Mouse (Mus musculus) neural tube, embryonic 12.5 days (tissue): ENCODE results near the gene Cxcr2. TPM values are rescaled to one million over a fixed set of nuclear protein-coding genes. Genes with fewer than 3 reads are reported as not detected.

Source experiments
- ATAC-seq: fragments of 200-750 bp; cut with Nextera tagmentation; 2 replicates; pipeline ENCODE4 v1.8.0; 2017; ENCODE audit warnings: low read depth, mild to moderate bottlenecking, moderate TSS enrichment, moderate library complexity; ENCODE audit not compliant: low FRiP score
- H3K27ac ChIP-seq: fragments of 300-500 bp; sonication (generic); 2 replicates; pipeline ENCODE4 v1.5.1; 2016
- H3K27me3 ChIP-seq: fragments of 300-500 bp; sonication (generic); replicated peaks from 2 replicates; pipeline ENCODE4 v1.6.1; 2016; ENCODE audit warnings: mild to moderate bottlenecking
- H3K36me3 ChIP-seq: fragments of 300-500 bp; sonication (generic); 2 replicates; pipeline ENCODE4 v1.6.1; 2016; ENCODE audit warnings: mild to moderate bottlenecking
- H3K4me1 ChIP-seq: fragments of 300-500 bp; sonication (generic); 2 replicates; pipeline ENCODE4 v1.6.1; 2016
- H3K4me2 ChIP-seq: fragments of 300-500 bp; sonication (generic); replicated peaks from 2 replicates; pipeline ENCODE4 v1.6.1; 2016; ENCODE audit warnings: mild to moderate bottlenecking
- H3K4me3 ChIP-seq: fragments of 300-500 bp; sonication (generic); 2 replicates; pipeline ENCODE4 v1.5.1; 2016
- H3K9ac ChIP-seq: fragments of 300-500 bp; sonication (generic); 2 replicates; pipeline ENCODE4 v1.6.1; 2016; ENCODE audit warnings: mild to moderate bottlenecking
- H3K9me3 ChIP-seq: fragments of 300-500 bp; sonication (generic); 2 replicates; pipeline ENCODE4 v1.6.1; 2016; ENCODE audit warnings: mild to moderate bottlenecking
- WGBS: fragments of 180-500 bp; shearing (Covaris S2); methylation state at CpG from one replicate; pipeline ENCODE4 v1.1.7; 2016; 5-methylcytosine and 5-hydroxymethylcytosine counted together
- polyA plus RNA-seq: library from polyadenylated mRNA; unstranded; fragments of >200 nt; fragmentation: Nextera tagmentation; extraction: Ambion mirVana; gene quantifications from 2 replicates; pipeline ENCODE4 v1.2.1, GENCODE M21; 2016

The Cxcr2 gene
- polyA plus RNA-seq, 1 experiment from 2014 or later = 0.08 TPM

DNA sequence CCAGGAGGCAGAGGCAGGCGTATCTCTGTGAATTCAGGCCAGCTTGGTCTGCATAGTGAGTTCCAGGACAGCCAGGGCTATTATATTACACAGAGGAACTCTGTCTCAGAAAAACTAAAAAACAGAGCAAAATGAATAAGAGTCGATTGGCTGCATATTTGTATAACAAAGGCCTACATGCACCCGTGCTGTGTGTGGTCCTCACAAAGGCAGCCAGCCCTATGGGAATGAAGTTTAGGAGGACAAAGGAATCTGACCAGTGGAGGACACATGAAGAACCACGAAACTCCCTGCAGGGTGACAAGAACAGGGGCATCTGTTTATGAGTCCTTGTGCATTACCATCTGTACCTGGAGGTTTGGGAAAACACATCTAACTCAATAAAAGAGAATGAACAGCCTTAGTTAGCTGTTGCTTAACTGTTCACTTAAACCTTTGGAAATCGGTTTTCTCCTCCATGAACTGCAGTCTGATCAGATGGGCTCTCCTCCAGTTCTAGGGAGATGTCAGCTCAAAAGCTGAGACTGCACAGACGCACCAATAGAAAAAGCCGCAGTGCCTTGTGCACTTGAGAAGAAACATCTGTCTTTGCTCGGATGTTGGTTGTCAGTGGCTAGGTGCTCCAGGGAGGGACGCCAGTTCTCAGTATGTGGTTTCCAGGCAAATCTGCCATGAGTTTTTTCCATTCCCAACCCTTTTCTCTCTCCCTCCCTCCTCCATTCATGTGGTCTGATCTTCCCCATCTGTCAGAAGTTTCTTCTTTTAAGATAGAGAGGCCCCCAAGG is 26.0 kb downstream of the Cxcr2 start:
- Histone ChIP-seq H3K4me1 (no peaks in the 10 kb centered on the region), H3K36me3 (no peaks in the 10 kb centered on the region), H3K9ac (no peak overlapping the region), H3K9me3 (no peaks in the 10 kb centered on the region), H3K4me3 (no peak overlapping the region), H3K4me2 (no peak overlapping the region), H3K27me3 (no peaks in the 10 kb centered on the region), H3K27ac (no peak overlapping the region)
- no peak for ATAC-seq
- WGBS = 59% methylated on average over 9 of the region's 9 CpGs

DNA sequence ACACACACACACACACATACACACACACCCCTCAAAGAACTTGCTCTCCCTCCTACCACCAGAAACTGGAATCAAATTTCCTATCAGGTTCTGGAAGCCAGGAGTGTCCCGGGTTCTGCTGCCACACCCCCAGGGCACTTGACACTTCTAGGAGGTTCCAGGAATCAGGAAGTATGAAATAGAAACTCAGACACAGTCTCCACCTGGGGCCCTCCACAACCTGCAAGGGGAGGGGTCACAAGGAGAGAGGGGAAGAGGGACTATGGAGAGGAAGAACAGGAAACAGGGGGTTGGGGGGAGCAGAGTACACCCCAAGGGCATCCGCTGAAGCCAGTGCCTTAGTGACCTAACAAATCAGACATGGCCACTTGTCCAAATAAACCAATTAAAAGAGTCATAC is 27.7 kb downstream of the Cxcr2 start:
- Histone ChIP-seq H3K4me2 (no peak overlapping the region), H3K9me3 (no peaks in the 10 kb centered on the region), H3K27ac (no peak overlapping the region), H3K4me3 (no peak overlapping the region), H3K27me3 (no peaks in the 10 kb centered on the region), H3K36me3 (no peaks in the 10 kb centered on the region), H3K9ac (no peak overlapping the region), H3K4me1 (no peaks in the 10 kb centered on the region)
- WGBS = 74% methylated on average over 2 of the region's 2 CpGs
- no peak for ATAC-seq

DNA sequence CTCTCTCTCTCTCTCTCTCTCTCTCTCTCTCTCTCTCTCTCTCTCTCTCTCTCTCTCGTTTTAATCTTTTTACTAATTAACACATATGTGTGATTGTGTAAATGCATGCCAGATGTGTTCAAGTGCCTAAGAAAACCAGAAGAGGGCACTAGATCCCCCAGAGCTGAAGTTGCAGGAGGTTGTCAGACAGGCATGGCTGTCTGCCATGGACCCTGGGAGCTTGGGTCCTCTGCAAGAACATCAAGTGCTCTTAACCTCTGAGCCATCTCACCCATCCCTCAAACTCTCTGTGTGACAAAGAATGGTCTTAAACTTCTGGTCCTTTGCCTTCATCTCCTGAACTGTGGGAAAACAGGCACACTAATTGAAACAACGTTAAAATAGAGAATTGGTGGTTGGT is 29.2 kb downstream of the Cxcr2 start:
- no peaks in the 10 kb centered on the region for H3K27me3 ChIP-seq
- H3K4me3 ChIP-seq = no peak overlapping the region
- H3K9me3 ChIP-seq = no peaks in the 10 kb centered on the region
- 67% methylated on average over 2 of the region's 2 CpGs for WGBS
- H3K9ac ChIP-seq = no peak overlapping the region
- no peak overlapping the region for H3K4me2 ChIP-seq
- no peaks in the 10 kb centered on the region for H3K36me3 ChIP-seq
- no peaks in the 10 kb centered on the region for H3K4me1 ChIP-seq
- no peak for ATAC-seq
- no peak overlapping the region for H3K27ac ChIP-seq

DNA sequence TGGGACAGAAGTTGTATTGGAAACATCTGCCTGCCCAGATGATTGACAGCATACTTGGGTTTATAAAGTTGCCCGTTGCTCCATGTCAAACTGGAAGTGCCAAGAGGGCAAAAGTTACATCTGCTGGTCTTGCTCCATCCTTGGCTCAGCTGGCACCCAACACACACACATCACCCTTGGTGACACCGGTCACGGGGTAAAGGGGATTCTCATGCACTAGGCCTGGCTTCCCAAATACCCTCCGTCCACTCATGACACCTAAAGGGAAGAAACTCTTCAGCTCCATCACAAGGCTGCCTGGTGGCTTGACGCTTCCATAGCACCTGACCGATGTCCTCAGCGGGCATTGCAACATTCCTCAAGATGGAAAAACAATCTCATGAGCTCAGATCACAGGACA is 36.7 kb downstream of the Cxcr2 start:
- no peak for ATAC-seq
- H3K9me3 ChIP-seq = no peaks in the 10 kb centered on the region
- no peaks in the 10 kb centered on the region for H3K27me3 ChIP-seq
- H3K4me2 ChIP-seq = no peak overlapping the region
- H3K27ac ChIP-seq = no peak overlapping the region
- no peaks in the 10 kb centered on the region for H3K36me3 ChIP-seq
- no peak overlapping the region for H3K9ac ChIP-seq
- no peak overlapping the region for H3K4me3 ChIP-seq
- H3K4me1 ChIP-seq = no peaks in the 10 kb centered on the region
- WGBS = 94% methylated on average over 7 of the region's 7 CpGs

DNA sequence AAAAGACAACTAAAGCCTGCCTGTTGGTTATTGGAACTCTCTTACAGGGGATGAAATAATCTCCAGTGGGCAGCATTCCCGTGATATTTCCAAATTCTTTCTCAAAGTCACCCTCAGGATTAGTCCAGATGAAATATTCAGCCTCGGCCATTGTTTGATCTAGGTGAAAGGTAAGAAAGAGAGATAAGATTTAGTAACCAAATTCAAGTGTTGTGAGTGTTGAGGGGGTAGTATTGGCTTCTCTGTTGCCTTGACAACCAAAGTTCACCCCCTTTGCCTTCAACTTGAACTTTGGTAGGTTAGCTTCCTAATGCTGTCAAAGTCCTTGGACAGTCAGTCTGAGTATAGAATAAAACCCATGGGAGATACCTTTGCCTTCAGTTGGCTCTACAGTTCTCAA is 38.9 kb downstream of the Cxcr2 start:
- no peaks in the 10 kb centered on the region for H3K4me1 ChIP-seq
- H3K27ac ChIP-seq = no peak overlapping the region
- no peak overlapping the region for H3K4me3 ChIP-seq
- WGBS = 87% methylated on average over 2 of the region's 2 CpGs
- no peak for ATAC-seq
- no peaks in the 10 kb centered on the region for H3K9me3 ChIP-seq
- no peak overlapping the region for H3K9ac ChIP-seq
- H3K36me3 ChIP-seq = no peaks in the 10 kb centered on the region
- H3K27me3 ChIP-seq = no peaks in the 10 kb centered on the region
- no peak overlapping the region for H3K4me2 ChIP-seq

DNA sequence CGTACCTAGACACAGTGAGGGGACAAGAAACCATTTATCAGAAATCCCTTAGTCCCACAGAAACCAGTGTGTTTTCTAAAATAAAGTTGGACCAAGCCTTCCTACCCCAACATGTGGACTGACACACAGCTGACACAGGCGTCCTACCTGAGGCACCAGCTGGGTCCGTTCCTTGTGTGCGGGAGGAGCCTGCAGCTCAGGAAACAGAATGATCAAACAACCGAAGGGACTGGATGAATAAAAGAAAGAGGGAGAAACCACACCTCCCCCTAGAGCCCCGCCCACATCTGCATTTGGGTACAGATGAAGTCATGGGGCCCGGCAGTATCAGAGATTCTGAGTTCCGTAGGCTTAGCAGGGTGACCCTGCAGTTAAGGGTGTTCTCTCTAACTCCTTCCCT is 40.7 kb downstream of the Cxcr2 start, which contains the start of gene Cxcr1:
TSS of gene Cxcr1 (minus strand) at position 187 of the 400 bp plus-strand sequence.
- no peak for ATAC-seq
- no peak within 1 kb of the TSS for H3K27ac ChIP-seq
- no peaks in the 10 kb centered on the region for H3K9me3 ChIP-seq
- 0 out of 2 replicates have a peak, but pooled peaks cover 4% of the 10 kb centered on the region for H3K4me1 ChIP-seq
- H3K4me3 ChIP-seq = no peak within 1 kb of the TSS
- no peak within 1 kb of the TSS for H3K9ac ChIP-seq
- 68% methylated on average over 8 of the region's 8 CpGs for WGBS
- no peaks in the 10 kb centered on the region for H3K36me3 ChIP-seq
- no peaks in the 10 kb centered on the region for H3K27me3 ChIP-seq
- no peak within 1 kb of the TSS for H3K4me2 ChIP-seq

DNA sequence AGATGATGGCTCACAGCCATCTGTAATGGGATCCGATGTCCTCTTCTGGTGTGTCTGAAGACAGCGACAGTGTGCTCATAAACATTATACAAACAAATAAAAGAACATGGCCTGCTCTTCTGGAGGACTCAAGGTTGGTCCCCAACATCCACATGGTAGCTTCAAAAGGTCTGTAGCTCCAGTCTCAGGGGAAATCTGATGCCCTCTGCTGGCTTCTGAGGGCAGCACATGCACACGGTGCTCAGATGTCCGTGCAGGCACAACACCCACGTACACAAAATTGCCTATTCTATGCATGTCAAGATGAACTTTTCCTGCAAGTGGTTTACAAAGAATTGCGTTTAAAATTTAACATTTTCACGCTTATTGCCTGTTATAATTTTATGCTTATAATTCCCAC is 42.2 kb downstream of the Cxcr2 start:
- Histone ChIP-seq H3K27me3 (no peaks in the 10 kb centered on the region), H3K9me3 (no peaks in the 10 kb centered on the region), H3K36me3 (no peaks in the 10 kb centered on the region), H3K27ac (no peak overlapping the region), H3K4me2 (no peak overlapping the region), H3K4me3 (no peak overlapping the region), H3K9ac (no peak overlapping the region), H3K4me1 (0 out of 2 replicates have a peak, but pooled peaks cover 4% of the 10 kb centered on the region)
- ATAC-seq = no peak
- WGBS = 59% methylated on average over 7 of the region's 7 CpGs

DNA sequence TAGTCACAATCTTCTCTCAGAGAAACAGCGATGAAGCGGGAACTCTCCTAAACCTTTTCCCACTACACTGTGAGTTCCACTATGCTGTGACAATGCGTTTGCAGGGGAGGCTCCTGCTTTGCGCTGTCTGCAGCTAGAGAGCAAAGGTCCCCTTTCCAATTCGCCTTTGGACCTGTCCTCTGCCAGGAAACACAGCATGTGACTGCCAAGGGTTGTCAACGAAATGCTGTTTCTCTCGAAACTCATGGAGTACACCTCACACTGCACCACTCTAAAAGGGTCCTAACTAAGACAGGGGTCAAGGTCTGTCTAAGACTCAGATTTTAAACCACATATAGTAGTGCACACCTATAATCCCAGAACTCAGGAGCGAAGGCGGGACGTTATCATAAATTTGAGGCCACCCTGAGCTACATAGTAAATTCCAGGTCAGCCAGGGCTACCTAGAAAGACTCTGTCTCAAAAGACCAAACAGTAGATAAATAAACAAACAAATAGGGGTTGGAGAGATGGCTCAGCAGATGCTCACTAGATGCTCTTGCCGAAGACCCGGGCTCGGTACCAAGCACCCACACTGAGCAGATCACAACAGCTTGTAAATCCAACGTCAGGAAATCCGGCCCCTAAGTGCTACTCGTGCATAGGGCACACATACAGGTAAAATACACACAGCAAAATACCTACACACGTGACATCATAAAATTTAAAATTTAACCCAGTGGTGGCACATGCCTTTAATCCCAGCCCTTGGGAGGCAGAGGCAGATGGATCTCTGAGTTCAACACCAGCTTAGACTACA is 43.0 kb downstream of the Cxcr2 start:
- 0 out of 2 replicates have a peak, but pooled peaks cover 4% of the 10 kb centered on the region for H3K4me1 ChIP-seq
- no peaks in the 10 kb centered on the region for H3K27me3 ChIP-seq
- no peak overlapping the region for H3K9ac ChIP-seq
- H3K36me3 ChIP-seq = no peaks in the 10 kb centered on the region
- whole genome bisulfite sequencing = 81% methylated on average over 17 of the region's 17 CpGs
- ATAC-seq = no peak
- H3K4me3 ChIP-seq = no peak overlapping the region
- H3K9me3 ChIP-seq = no peaks in the 10 kb centered on the region
- H3K4me2 ChIP-seq = no peak overlapping the region
- H3K27ac ChIP-seq = no peak overlapping the region

DNA sequence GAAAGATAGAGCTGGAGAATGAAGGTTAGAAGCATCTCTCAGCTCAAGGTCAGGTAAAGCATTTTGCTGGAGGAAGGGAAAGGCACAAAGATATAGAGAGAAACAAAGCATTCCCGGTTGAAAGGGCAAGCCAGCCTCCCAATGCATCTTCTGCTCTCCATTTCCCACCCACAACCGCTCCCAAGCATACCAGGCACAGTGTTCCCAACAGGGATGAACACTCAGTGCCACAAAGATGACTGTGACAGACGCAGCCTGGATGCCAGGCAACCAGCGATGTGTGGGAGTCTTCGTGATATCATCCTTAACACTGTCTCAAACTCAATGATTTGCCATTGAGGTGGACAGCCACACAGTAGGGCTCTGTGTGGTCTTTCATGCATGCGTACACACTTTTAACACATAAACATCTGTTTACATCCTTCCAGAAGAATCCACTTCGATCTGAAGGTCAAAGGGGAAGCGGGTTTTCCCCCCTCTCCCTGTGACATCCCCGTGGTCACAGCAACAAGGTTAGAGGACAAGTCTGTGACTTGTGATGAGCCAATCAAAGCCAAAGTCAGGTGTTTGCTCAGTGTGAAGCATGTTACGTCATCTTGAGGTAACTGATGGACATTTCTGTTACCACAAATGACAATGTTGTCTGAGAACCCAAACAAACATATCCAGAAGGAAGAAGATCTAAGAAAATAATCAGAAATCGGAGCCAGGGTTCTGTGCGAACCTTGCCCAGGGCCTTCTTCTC is 44.1 kb downstream of the Cxcr2 start:
- H3K4me3 ChIP-seq = no peak overlapping the region
- 0 out of 2 replicates have a peak, but pooled peaks cover 4% of the 10 kb centered on the region for H3K4me1 ChIP-seq
- no peak for ATAC-seq
- no peaks in the 10 kb centered on the region for H3K9me3 ChIP-seq
- no peak overlapping the region for H3K4me2 ChIP-seq
- H3K9ac ChIP-seq = no peak overlapping the region
- H3K27ac ChIP-seq = no peak overlapping the region
- WGBS = 86% methylated on average over 12 of the region's 12 CpGs
- no peaks in the 10 kb centered on the region for H3K27me3 ChIP-seq
- no peaks in the 10 kb centered on the region for H3K36me3 ChIP-seq

DNA sequence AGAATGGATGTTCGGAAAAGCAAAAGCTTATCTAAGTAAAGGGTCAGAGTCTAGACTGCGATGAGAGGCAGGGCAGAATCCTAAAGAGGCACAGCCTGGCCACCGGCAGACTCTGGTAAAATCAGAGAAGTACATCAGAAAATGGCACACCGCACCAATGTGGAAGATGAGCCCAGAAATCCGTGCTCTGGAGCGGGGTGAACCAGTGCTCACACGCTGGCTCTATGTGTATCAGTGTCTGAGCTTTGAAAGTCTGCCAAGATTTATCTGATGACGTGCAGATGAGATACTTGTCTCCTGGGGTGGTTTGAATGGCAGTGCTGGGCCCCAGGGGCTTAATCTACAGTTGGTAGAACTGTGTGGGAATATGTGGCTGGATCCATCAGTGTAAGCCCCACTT is 45.3 kb downstream of the Cxcr2 start:
- Histone ChIP-seq H3K4me3 (no peak overlapping the region), H3K4me2 (no peak overlapping the region), H3K27ac (no peak overlapping the region), H3K9ac (no peak overlapping the region), H3K36me3 (no peaks in the 10 kb centered on the region), H3K27me3 (no peaks in the 10 kb centered on the region), H3K9me3 (no peaks in the 10 kb centered on the region), H3K4me1 (0 out of 2 replicates have a peak, but pooled peaks cover 4% of the 10 kb centered on the region)
- no peak for ATAC-seq
- WGBS = 85% methylated on average over 8 of the region's 8 CpGs

DNA sequence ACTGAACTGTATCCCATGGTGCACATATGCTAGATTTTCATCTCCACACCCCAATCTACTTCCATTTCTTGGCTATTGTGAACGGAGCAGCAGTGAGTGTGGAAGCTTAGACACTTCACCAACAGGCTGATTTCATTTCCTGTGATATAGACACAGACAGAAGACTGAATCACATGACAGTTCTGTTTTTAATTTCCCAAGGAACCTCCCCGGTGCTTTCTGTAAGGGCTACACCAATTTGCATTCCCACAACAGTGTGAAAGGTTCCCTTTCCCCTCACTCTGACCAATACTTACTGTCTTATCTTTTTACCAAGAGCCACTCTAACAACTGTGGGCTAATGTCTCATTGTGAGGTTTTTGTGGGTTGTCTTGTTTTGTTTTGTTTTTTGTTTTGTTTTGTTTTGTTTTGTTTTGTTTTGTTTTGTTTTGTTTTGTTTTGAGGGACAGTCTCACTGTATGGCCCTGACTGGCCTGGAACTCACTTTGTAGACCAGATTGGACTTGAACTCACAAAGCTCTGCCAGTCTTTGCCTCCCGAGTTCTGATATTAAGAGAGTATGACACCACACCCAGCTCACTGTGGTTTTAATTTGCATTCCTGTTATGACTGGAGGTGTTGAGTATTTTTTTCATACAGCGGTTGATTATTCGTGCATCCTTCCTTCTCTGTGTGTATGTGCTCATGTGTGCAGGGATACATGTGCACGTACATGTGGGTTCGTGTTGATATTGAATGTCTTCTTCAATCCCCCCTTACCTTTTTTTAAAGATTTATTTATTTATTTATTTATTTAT is 47.5 kb downstream of the Cxcr2 start:
- Histone ChIP-seq H3K36me3 (no peaks in the 10 kb centered on the region), H3K9me3 (no peaks in the 10 kb centered on the region), H3K27ac (no peak overlapping the region), H3K4me3 (no peak overlapping the region), H3K9ac (no peak overlapping the region), H3K4me1 (0 out of 2 replicates have a peak, but pooled peaks cover 4% of the 10 kb centered on the region), H3K4me2 (no peak overlapping the region), H3K27me3 (no peaks in the 10 kb centered on the region)
- ATAC-seq = no peak
- whole genome bisulfite sequencing = 89% methylated on average over 7 of the region's 7 CpGs
